ENCODE assay signal across 9 mouse cellular contexts in genomic region chr2:122349136-122349785, GRCm38 (mm10). TPM values are rescaled to one million over a fixed set of nuclear protein-coding genes. Genes with fewer than 3 reads are reported as not detected.
A peak's percentile ranks its signal among the peaks of the same experiment; 100 is the strongest.
DNase-seq lines count a peak whose midpoint lies in the region; ATAC-seq lines count a peak whose summit lies in the region.
"Had no signal": no experiment of that assay in that cellular context is flagged by ENCODE, and none has a peak within 500 bp of the region (broad histone marks: within the 10 kb centered on the region; RNA-seq: fewer than 3 reads in every experiment).

No protein-coding gene starts in this region.

- 0 out of 2 replicates have a peak, but pooled peaks cover under 1% of the 10 kb centered on the region for H3K27me3 ChIP-seq in heart, embryonic 11.5 days (ENCODE audit: control insufficient read depth, insufficient read depth, low read length)
- H3K27me3 ChIP-seq in forebrain, embryonic 13.5 days, result peaks cover 19% of the 10 kb centered on the region
- no peaks in the 10 kb centered on the region for H3K27me3 ChIP-seq in limb, embryonic 13.5 days
- no peaks in the 10 kb centered on the region for H3K27me3 ChIP-seq in neural tube, embryonic 15.5 days (replicated peaks)

- H3K9ac ChIP-seq in heart, embryonic 11.5 days (ENCODE audit: low read depth, low read length), result peak overlapping the region; percentile 84
- peak overlapping the region; percentile 90 for H3K9ac ChIP-seq in forebrain, embryonic 13.5 days
- peak overlapping the region; percentile 88 for H3K9ac ChIP-seq in limb, embryonic 13.5 days
- peak overlapping the region; percentile 85 for H3K9ac ChIP-seq in neural tube, embryonic 15.5 days (replicated peaks)

- H3K4me1 ChIP-seq in heart, embryonic 11.5 days (ENCODE audit: control insufficient read depth, insufficient read depth, low read length), result peaks cover 23% of the 10 kb centered on the region
- peaks cover 62% of the 10 kb centered on the region for H3K4me1 ChIP-seq in forebrain, embryonic 13.5 days
- peaks cover 31% of the 10 kb centered on the region for H3K4me1 ChIP-seq in limb, embryonic 13.5 days
- peaks cover 57% of the 10 kb centered on the region for H3K4me1 ChIP-seq in neural tube, embryonic 15.5 days

- no peaks in the 10 kb centered on the region for H3K36me3 ChIP-seq in heart, embryonic 11.5 days (ENCODE audit: control insufficient read depth, insufficient read depth, low read length)
- peaks cover 6% of the 10 kb centered on the region; the same call in 1 of the 2 replicates for H3K36me3 ChIP-seq in forebrain, embryonic 13.5 days (ENCODE audit: poor library complexity, severe bottlenecking)
- peaks cover 15% of the 10 kb centered on the region for H3K36me3 ChIP-seq in limb, embryonic 13.5 days
- H3K36me3 ChIP-seq in neural tube, embryonic 15.5 days, result 0 out of 2 replicates have a peak, but pooled peaks cover 6% of the 10 kb centered on the region

- intact Hi-C loops in heart, postnatal 14 days (cut with DNase I), result loop anchor here (2.0 kb wide), 1 partner anchor 210 kb away; no protein-coding TSS in a partner anchor

- peak overlapping the region; percentile 64 for H3K4me3 ChIP-seq in heart, embryonic 11.5 days (ENCODE audit: low read depth, low read length)
- H3K4me3 ChIP-seq in forebrain, embryonic 13.5 days, result peak overlapping the region; percentile 50
- peak overlapping the region; percentile 58 for H3K4me3 ChIP-seq in limb, embryonic 13.5 days
- H3K4me3 ChIP-seq in neural tube, embryonic 15.5 days (replicated peaks), result peak overlapping the region; percentile 56

- H3K4me2 ChIP-seq in heart, embryonic 11.5 days, result peak overlapping the region; percentile 86
- H3K4me2 ChIP-seq in forebrain, embryonic 13.5 days, result peak overlapping the region; percentile 73
- peak overlapping the region; percentile 75 for H3K4me2 ChIP-seq in limb, embryonic 13.5 days (replicated peaks)
- H3K4me2 ChIP-seq in neural tube, embryonic 15.5 days, result peak overlapping the region; percentile 70

- H3K27ac ChIP-seq in heart, embryonic 11.5 days (ENCODE audit: low read depth, low read length), result peak overlapping the region; percentile 95
- peak overlapping the region; percentile 99 for H3K27ac ChIP-seq in forebrain, embryonic 13.5 days
- peak overlapping the region; percentile 98 for H3K27ac ChIP-seq in limb, embryonic 13.5 days
- H3K27ac ChIP-seq in neural tube, embryonic 15.5 days (replicated peaks), result peak overlapping the region; percentile 99

- no peak for DNase-seq in heart, postnatal 14 days
- DNase-seq in urinary bladder, postnatal 14 days (ENCODE audit: low spot score), result peak; percentile 19
- DNase-seq in urinary bladder, postnatal 10 days (ENCODE audit: low spot score), result no peak

- 7% methylated on average over 14 of the region's 14 CpGs for WGBS in heart, embryonic 11.5 days (ENCODE audit: insufficient replicate concordance)
- 4% methylated on average over 14 of the region's 14 CpGs for WGBS in forebrain, embryonic 13.5 days
- WGBS in limb, embryonic 13.5 days, result 13% methylated on average over 14 of the region's 14 CpGs
- 8% methylated on average over 14 of the region's 14 CpGs for WGBS in neural tube, embryonic 15.5 days

- no peaks in the 10 kb centered on the region for H3K9me3 ChIP-seq in heart, embryonic 11.5 days (replicated peaks; ENCODE audit: control insufficient read depth, low read length)
- H3K9me3 ChIP-seq in forebrain, embryonic 13.5 days (replicated peaks), result no peaks in the 10 kb centered on the region
- H3K9me3 ChIP-seq in limb, embryonic 13.5 days, result no peaks in the 10 kb centered on the region
- no peaks in the 10 kb centered on the region for H3K9me3 ChIP-seq in neural tube, embryonic 15.5 days (replicated peaks)

- ATAC-seq in heart, embryonic 11.5 days (replicated peaks; ENCODE audit: insufficient number of reproducible peaks, low FRiP score, low TSS enrichment), result peak; percentile 43
- ATAC-seq in forebrain, embryonic 13.5 days, result peak; percentile 24
- peak; percentile 39 for ATAC-seq in limb, embryonic 13.5 days (ENCODE audit: low FRiP score, low read depth)
- peak; percentile 51 for ATAC-seq in neural tube, embryonic 15.5 days (ENCODE audit: low FRiP score)
- ATAC-seq in inflammation-experienced regulatory T-cells, adult 6 months, result no peak

RNA-seq across cellular contexts. Expression of gene Shf, which starts 19.7 kb away (rescaled TPM):
- polyA plus RNA-seq in heart, embryonic 11.5 days (2014; fragmentation: Nextera tagmentation; extraction: Ambion mirVana), result 3.7 and 3.8 TPM in 2 replicates
- 1 to 10 TPM; 4.9 to 6.2 TPM for total RNA-seq in heart, postnatal 14 days (2021)
- polyA plus RNA-seq in forebrain, embryonic 13.5 days (2015; fragmentation: Nextera tagmentation; extraction: Ambion mirVana), result 6.2 and 6.8 TPM in 2 replicates
- polyA plus RNA-seq in limb, embryonic 13.5 days (2015; fragmentation: Nextera tagmentation; extraction: Ambion mirVana), result 4.2 and 6.0 TPM in 2 replicates
- 11.2 and 12.0 TPM in 2 replicates for polyA plus RNA-seq in neural tube, embryonic 15.5 days (2015; fragmentation: Nextera tagmentation; extraction: Ambion mirVana)
- under 1 TPM in 1 of 3 experiments, not detected in 2; 0.39 TPM for polyA plus RNA-seq in inflammation-experienced regulatory T-cells, adult 6 months (2017; shearing (Covaris generic))

RNA-seq across cellular contexts. Expression of gene Duox1, which starts 33.8 kb away (rescaled TPM):
- not detected in 2 replicates for polyA plus RNA-seq in heart, embryonic 11.5 days (2014; fragmentation: Nextera tagmentation; extraction: Ambion mirVana)
- total RNA-seq in heart, postnatal 14 days (2021), result under 1 TPM; 0.24 to 0.37 TPM
- 0.04 TPM in 1 of 2 replicates, not detected in the other for polyA plus RNA-seq in forebrain, embryonic 13.5 days (2015; fragmentation: Nextera tagmentation; extraction: Ambion mirVana)
- 0.74 and 0.87 TPM in 2 replicates for polyA plus RNA-seq in limb, embryonic 13.5 days (2015; fragmentation: Nextera tagmentation; extraction: Ambion mirVana)
- 0.10 and 0.27 TPM in 2 replicates for polyA plus RNA-seq in neural tube, embryonic 15.5 days (2015; fragmentation: Nextera tagmentation; extraction: Ambion mirVana)
- not detected for polyA plus RNA-seq in inflammation-experienced regulatory T-cells, adult 6 months (2017; shearing (Covaris generic))

RNA-seq across cellular contexts. Expression of gene Duoxa1, which starts 35.7 kb away (rescaled TPM):
- not detected in 2 replicates for polyA plus RNA-seq in heart, embryonic 11.5 days (2014; fragmentation: Nextera tagmentation; extraction: Ambion mirVana)
- total RNA-seq in heart, postnatal 14 days (2021), result under 1 TPM; 0.19 to 0.56 TPM
- polyA plus RNA-seq in forebrain, embryonic 13.5 days (2015; fragmentation: Nextera tagmentation; extraction: Ambion mirVana), result not detected in 2 replicates
- polyA plus RNA-seq in limb, embryonic 13.5 days (2015; fragmentation: Nextera tagmentation; extraction: Ambion mirVana), result 1.7 and 3.5 TPM in 2 replicates
- 0.17 and 1.2 TPM in 2 replicates for polyA plus RNA-seq in neural tube, embryonic 15.5 days (2015; fragmentation: Nextera tagmentation; extraction: Ambion mirVana)
- polyA plus RNA-seq in inflammation-experienced regulatory T-cells, adult 6 months (2017; shearing (Covaris generic)), result not detected

RNA-seq across cellular contexts. Expression of gene Duoxa2, which starts 50.6 kb away (rescaled TPM):
- polyA plus RNA-seq in heart, embryonic 11.5 days (2014; fragmentation: Nextera tagmentation; extraction: Ambion mirVana), result not detected in 2 replicates
- total RNA-seq in heart, postnatal 14 days (2021), result under 1 TPM; 0.17 TPM
- not detected in 2 replicates for polyA plus RNA-seq in forebrain, embryonic 13.5 days (2015; fragmentation: Nextera tagmentation; extraction: Ambion mirVana)
- polyA plus RNA-seq in limb, embryonic 13.5 days (2015; fragmentation: Nextera tagmentation; extraction: Ambion mirVana), result 0.20 and 0.26 TPM in 2 replicates
- 0.52 and 0.56 TPM in 2 replicates for polyA plus RNA-seq in neural tube, embryonic 15.5 days (2015; fragmentation: Nextera tagmentation; extraction: Ambion mirVana)
- polyA plus RNA-seq in inflammation-experienced regulatory T-cells, adult 6 months (2017; shearing (Covaris generic)), result not detected
- total RNA-seq: left cerebral cortex, adult 8-10 months had no signal

RNA-seq across cellular contexts. Expression of gene Duox2, which starts 51.0 kb away (rescaled TPM):
- polyA plus RNA-seq in heart, embryonic 11.5 days (2014; fragmentation: Nextera tagmentation; extraction: Ambion mirVana), result 0.04 TPM in 1 of 2 replicates, not detected in the other
- total RNA-seq in heart, postnatal 14 days (2021), result under 1 TPM; 0.41 to 0.57 TPM
- polyA plus RNA-seq in forebrain, embryonic 13.5 days (2015; fragmentation: Nextera tagmentation; extraction: Ambion mirVana), result not detected in 2 replicates
- 0.03 and 0.08 TPM in 2 replicates for polyA plus RNA-seq in limb, embryonic 13.5 days (2015; fragmentation: Nextera tagmentation; extraction: Ambion mirVana)
- polyA plus RNA-seq in neural tube, embryonic 15.5 days (2015; fragmentation: Nextera tagmentation; extraction: Ambion mirVana), result 0.03 and 0.12 TPM in 2 replicates
- not detected for polyA plus RNA-seq in inflammation-experienced regulatory T-cells, adult 6 months (2017; shearing (Covaris generic))
